ENCODE assay signal across 18 mouse cellular contexts in the genomic region with DNA sequence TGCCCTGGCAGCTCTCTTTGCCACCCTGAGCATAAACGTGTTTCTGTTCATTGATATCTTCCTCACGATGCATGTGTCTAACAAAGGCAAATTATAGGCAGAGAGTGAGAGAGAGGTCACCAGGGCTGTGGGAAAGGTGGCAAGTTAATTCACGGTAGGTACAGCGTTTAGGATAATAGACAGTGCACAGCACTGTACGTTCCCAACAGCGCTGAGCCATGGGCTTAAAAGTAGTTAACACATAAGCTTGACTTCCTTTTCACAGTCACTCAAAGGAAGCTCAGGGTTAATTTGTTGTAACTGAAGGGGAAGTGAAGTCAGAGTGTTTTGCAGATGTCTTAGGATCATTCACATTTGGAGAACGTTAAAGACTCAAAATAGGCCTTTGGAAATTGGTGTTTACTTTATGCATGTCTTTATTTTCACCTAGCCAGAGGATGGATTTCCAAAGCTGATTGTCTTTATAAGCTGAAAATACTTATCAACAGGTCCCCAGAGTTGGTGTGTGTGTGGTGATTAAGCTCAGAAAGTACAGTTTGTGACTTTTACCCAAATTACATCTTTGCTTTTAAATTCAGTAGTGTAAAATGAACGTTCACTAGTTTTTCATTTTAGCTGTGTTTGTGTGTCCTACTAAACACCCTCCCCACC. TPM values are rescaled to one million over a fixed set of nuclear protein-coding genes. Genes with fewer than 3 reads are reported as not detected.
A peak's percentile ranks its signal among the peaks of the same experiment; 100 is the strongest.
DNase-seq lines count a peak whose midpoint lies in the region; ATAC-seq and TF ChIP-seq lines count a peak whose summit lies in the region.
"Had no signal": no experiment of that assay in that cellular context is flagged by ENCODE, and none has a peak within 500 bp of the region (broad histone marks: within the 10 kb centered on the region; RNA-seq: fewer than 3 reads in every experiment).

No protein-coding gene starts in this region.

- H3K4me1 ChIP-seq in liver, embryonic 11.5 days (replicated peaks; ENCODE audit: control insufficient read depth, insufficient read depth, low read length): peaks cover 11% of the 10 kb centered on the region
- H3K4me1 ChIP-seq in liver, embryonic 16.5 days (ENCODE audit: control insufficient read depth, low read depth, low read length): peaks cover 15% of the 10 kb centered on the region
- H3K4me1 ChIP-seq in midbrain, embryonic 15.5 days: no peaks in the 10 kb centered on the region
- H3K4me1 ChIP-seq in stomach, postnatal 0 days (replicated peaks; ENCODE audit: control insufficient read depth, insufficient read depth): no peaks in the 10 kb centered on the region
- H3K4me1 ChIP-seq: limb, embryonic 12.5 days; neural tube, embryonic 15.5 days; stomach, embryonic 15.5 days had no signal

- no peak overlapping the region for H3K4me3 ChIP-seq in liver, embryonic 11.5 days (ENCODE audit: low read depth, low read length)
- H3K4me3 ChIP-seq in liver, embryonic 16.5 days (ENCODE audit: low read depth, low read length): no peak overlapping the region
- no peak overlapping the region for H3K4me3 ChIP-seq in midbrain, embryonic 15.5 days
- H3K4me3 ChIP-seq in stomach, postnatal 0 days (ENCODE audit: low read depth, low read length): no peak overlapping the region
- H3K4me3 ChIP-seq: limb, embryonic 12.5 days; neural tube, embryonic 15.5 days; stomach, embryonic 15.5 days had no signal

- no peaks in the 10 kb centered on the region for H3K27me3 ChIP-seq in liver, embryonic 11.5 days (replicated peaks; ENCODE audit: control insufficient read depth, insufficient read depth, low read length)
- H3K27me3 ChIP-seq in liver, embryonic 16.5 days (ENCODE audit: control insufficient read depth, insufficient read depth, low read depth, low read length): no peaks in the 10 kb centered on the region
- no peaks in the 10 kb centered on the region for H3K27me3 ChIP-seq in splenic B cell, adult 2 months (ENCODE audit: control insufficient read depth, insufficient read depth, low read length, poor library complexity, severe bottlenecking)
- H3K27me3 ChIP-seq in midbrain, embryonic 15.5 days (replicated peaks): no peaks in the 10 kb centered on the region
- no peaks in the 10 kb centered on the region for H3K27me3 ChIP-seq in stomach, postnatal 0 days (ENCODE audit: control insufficient read depth, insufficient read depth, low read length)
- H3K27me3 ChIP-seq: limb, embryonic 12.5 days; neural tube, embryonic 15.5 days; stomach, embryonic 15.5 days had no signal

- peak overlapping the region; percentile 34; the same call in 1 of the 2 replicates for H3K27ac ChIP-seq in liver, embryonic 11.5 days (ENCODE audit: low read depth, low read length)
- H3K27ac ChIP-seq in liver, embryonic 16.5 days (ENCODE audit: low read length): peak overlapping the region; percentile 50
- no peak overlapping the region for H3K27ac ChIP-seq in midbrain, embryonic 15.5 days
- H3K27ac ChIP-seq in stomach, postnatal 0 days (replicated peaks): no peak overlapping the region
- H3K27ac ChIP-seq: limb, embryonic 12.5 days; neural tube, embryonic 15.5 days; stomach, embryonic 15.5 days had no signal

- TF ChIP-seq CTCF in stomach, postnatal 0 days (IDR thresholded peaks at IDR 0.05; ENCODE audit: low read depth): no peak

- no peak for TF ChIP-seq EP300 in stomach, postnatal 0 days (optimal IDR thresholded peaks at IDR 0.05)

- H3K4me2 ChIP-seq in liver, embryonic 11.5 days: no peak overlapping the region
- H3K4me2 ChIP-seq in liver, embryonic 16.5 days (ENCODE audit: low read depth, low read length): no peak overlapping the region
- H3K4me2 ChIP-seq in midbrain, embryonic 15.5 days: no peak overlapping the region
- no peak overlapping the region for H3K4me2 ChIP-seq in stomach, postnatal 0 days (replicated peaks; ENCODE audit: low read depth)
- H3K4me2 ChIP-seq: limb, embryonic 12.5 days; neural tube, embryonic 15.5 days; stomach, embryonic 15.5 days had no signal

- peaks cover 2% of the 10 kb centered on the region for H3K36me3 ChIP-seq in liver, embryonic 11.5 days (ENCODE audit: control insufficient read depth, insufficient read depth, low read length)
- H3K36me3 ChIP-seq in liver, embryonic 16.5 days (ENCODE audit: control insufficient read depth, insufficient read depth): no peaks in the 10 kb centered on the region; the same call in 1 of the 2 replicates
- H3K36me3 ChIP-seq in splenic B cell, adult 2 months (ENCODE audit: control insufficient read depth, insufficient read depth, low read length, poor library complexity, severe bottlenecking): peaks cover 6% of the 10 kb centered on the region; the same call in 1 of the 2 replicates
- peaks cover 15% of the 10 kb centered on the region; the same call in 1 of the 2 replicates for H3K36me3 ChIP-seq in midbrain, embryonic 15.5 days (replicated peaks)
- H3K36me3 ChIP-seq in stomach, postnatal 0 days (ENCODE audit: control insufficient read depth, insufficient read depth, low read length): peaks cover 9% of the 10 kb centered on the region; the same call in 1 of the 2 replicates

- no peak for DNase-seq in liver, embryonic 11.5 days (ENCODE audit: low spot score)
- DNase-seq in liver: no peak
- DNase-seq in splenic B cell, adult 2 months (ENCODE audit: low read depth, low spot score): peak; percentile 59
- no peak for DNase-seq in stomach, postnatal 0 days (ENCODE audit: low spot score)
- no peak for DNase-seq in embryo, embryonic 9.5 days (ENCODE audit: extremely low spot score)
- DNase-seq: cerebellum, postnatal 25 days; kidney, postnatal 10 days had no signal

- H3K9ac ChIP-seq in liver, embryonic 11.5 days (ENCODE audit: low read depth, low read length): no peak overlapping the region
- H3K9ac ChIP-seq in liver, embryonic 16.5 days (ENCODE audit: low read depth, low read length): no peak overlapping the region
- no peak overlapping the region for H3K9ac ChIP-seq in midbrain, embryonic 15.5 days
- no peak overlapping the region for H3K9ac ChIP-seq in stomach, postnatal 0 days (ENCODE audit: low read length)
- H3K9ac ChIP-seq: limb, embryonic 12.5 days; neural tube, embryonic 15.5 days; stomach, embryonic 15.5 days had no signal

- WGBS in liver, embryonic 11.5 days: 61% methylated on average over 8 of the region's 8 CpGs
- 23% methylated on average over 8 of the region's 8 CpGs for WGBS in liver, embryonic 16.5 days (ENCODE audit: insufficient replicate concordance)
- 91% methylated on average over 8 of the region's 8 CpGs for WGBS in midbrain, embryonic 15.5 days
- 71% methylated on average over 8 of the region's 8 CpGs for WGBS in stomach, postnatal 0 days

- ATAC-seq in liver, embryonic 11.5 days (replicated peaks; ENCODE audit: low FRiP score): no peak
- ATAC-seq in common myeloid progenitor, adult 5-6 weeks (replicated peaks; ENCODE audit: low read depth, poor library complexity, severe bottlenecking): peak; percentile 31; the same call in 1 of the 2 replicates
- ATAC-seq in liver, embryonic 16.5 days (ENCODE audit: low read depth): peak; percentile 33; the same call in 1 of the 2 replicates
- ATAC-seq in midbrain, embryonic 15.5 days (replicated peaks): no peak
- ATAC-seq in stomach, postnatal 0 days (ENCODE audit: low FRiP score, low TSS enrichment): no peak
- ATAC-seq: forebrain, embryonic 14.5 days had no signal

- no peaks in the 10 kb centered on the region for H3K9me3 ChIP-seq in liver, embryonic 11.5 days (ENCODE audit: control insufficient read depth, low read length)
- no peaks in the 10 kb centered on the region for H3K9me3 ChIP-seq in liver, embryonic 16.5 days (replicated peaks; ENCODE audit: control insufficient read depth, low read length)
- no peaks in the 10 kb centered on the region for H3K9me3 ChIP-seq in midbrain, embryonic 15.5 days
- no peaks in the 10 kb centered on the region for H3K9me3 ChIP-seq in stomach, postnatal 0 days (ENCODE audit: control insufficient read depth, low read length)
- H3K9me3 ChIP-seq: limb, embryonic 12.5 days; neural tube, embryonic 15.5 days; stomach, embryonic 15.5 days had no signal

RNA-seq across cellular contexts. Expression of gene Gpr18, which starts 9.1 kb away (rescaled TPM):
- polyA plus RNA-seq in liver, embryonic 11.5 days (2014; fragmentation: Nextera tagmentation; extraction: Ambion mirVana): not detected in 2 replicates
- total RNA-seq in common myeloid progenitor, adult 5-6 weeks (2017): 1.7 and 3.7 TPM in 2 replicates
- 0.27 and 0.34 TPM in 2 replicates for polyA plus RNA-seq in liver, embryonic 16.5 days (2015; fragmentation: Nextera tagmentation; extraction: Ambion mirVana)
- 0.18 TPM in 1 of 2 replicates, not detected in the other for polyA plus RNA-seq in midbrain, embryonic 15.5 days (2015; fragmentation: Nextera tagmentation; extraction: Ambion mirVana)
- polyA plus RNA-seq in stomach, postnatal 0 days (2015; fragmentation: Nextera tagmentation; extraction: Ambion mirVana): 0.06 and 0.08 TPM in 2 replicates
- total RNA-seq: gastrocnemius, postnatal 4 days; layer of hippocampus, postnatal 25 days; midbrain, postnatal 0 days had no signal
- polyA plus RNA-seq: brain, embryonic 14.5 days; forebrain, embryonic 14.5 days; neural tube, embryonic 15.5 days had no signal

RNA-seq across cellular contexts. Expression of gene Ubac2, which starts 28.0 kb away (rescaled TPM):
- polyA plus RNA-seq in liver, embryonic 11.5 days (2014; fragmentation: Nextera tagmentation; extraction: Ambion mirVana): 43.8 and 44.6 TPM in 2 replicates
- total RNA-seq in common myeloid progenitor, adult 5-6 weeks (2017): 19.1 and 33.3 TPM in 2 replicates
- polyA plus RNA-seq in liver, embryonic 16.5 days (2015; fragmentation: Nextera tagmentation; extraction: Ambion mirVana): 20.4 and 22.1 TPM in 2 replicates
- 45.9 and 47.2 TPM in 2 replicates for polyA plus RNA-seq in midbrain, embryonic 15.5 days (2015; fragmentation: Nextera tagmentation; extraction: Ambion mirVana)
- polyA plus RNA-seq in stomach, postnatal 0 days (2015; fragmentation: Nextera tagmentation; extraction: Ambion mirVana): 38.5 and 38.6 TPM in 2 replicates

RNA-seq across cellular contexts. Expression of gene Gpr183, which starts 58.5 kb away (rescaled TPM):
- 3.2 and 3.9 TPM in 2 replicates for polyA plus RNA-seq in liver, embryonic 11.5 days (2014; fragmentation: Nextera tagmentation; extraction: Ambion mirVana)
- total RNA-seq in common myeloid progenitor, adult 5-6 weeks (2017): 2.9 and 8.1 TPM in 2 replicates
- 1.1 and 1.7 TPM in 2 replicates for polyA plus RNA-seq in liver, embryonic 16.5 days (2015; fragmentation: Nextera tagmentation; extraction: Ambion mirVana)
- 1.0 and 1.1 TPM in 2 replicates for polyA plus RNA-seq in midbrain, embryonic 15.5 days (2015; fragmentation: Nextera tagmentation; extraction: Ambion mirVana)
- 1.8 and 2.0 TPM in 2 replicates for polyA plus RNA-seq in stomach, postnatal 0 days (2015; fragmentation: Nextera tagmentation; extraction: Ambion mirVana)

Comparison
In these comparisons a context has a peak if more than half of its experiments do, and no peak if none do; other contexts are left out.
1. ATAC-seq: peak in common myeloid progenitor, adult 5-6 weeks (single experiment) and liver, embryonic 16.5 days (single experiment); none in liver, embryonic 11.5 days (single experiment), midbrain, embryonic 15.5 days (single experiment) and stomach, postnatal 0 days (single experiment).
2. H3K27ac ChIP-seq: peak in liver, embryonic 11.5 days (single experiment) and liver, embryonic 16.5 days (single experiment); none in midbrain, embryonic 15.5 days (single experiment) and stomach, postnatal 0 days (single experiment).